Mouse (Mus musculus): ENCODE measurements around the gene Dnajb2. TPM values are rescaled to one million over a fixed set of nuclear protein-coding genes. Genes with fewer than 3 reads are reported as not detected.

The Dnajb2 gene
- polyA plus RNA-seq, 1 experiment, result 27.7 TPM

GRCm38 (mm10) chr1:75211141-75211708 is 25.0 kb upstream of the Dnajb2 start:
- peaks cover 43% of the 10 kb centered on the region for H3K36me3 ChIP-seq (ENCODE audit: control insufficient read depth, insufficient read depth)

GRCm38 (mm10) chr1:75212542-75212941 is 23.7 kb upstream of the Dnajb2 start:
- Histone ChIP-seq H3K27me3 (ENCODE audit: control insufficient read depth, insufficient read depth, insufficient read length) (no peaks in the 10 kb centered on the region), H3K79me2 (ENCODE audit: control insufficient read depth, insufficient read depth) (peaks cover 70% of the 10 kb centered on the region), H3K4me3 (ENCODE audit: insufficient read depth, poor library complexity, severe bottlenecking) (no peak overlapping the region), H3K79me3 (ENCODE audit: low read depth) (peaks cover 40% of the 10 kb centered on the region), H3K36me3 (ENCODE audit: control insufficient read depth, insufficient read depth) (peaks cover 56% of the 10 kb centered on the region), H3ac (ENCODE audit: control insufficient read depth, insufficient read length, low read depth) (no peak overlapping the region)
- TF ChIP-seq MYOD1 (IDR thresholded peaks at IDR 0.05; ENCODE audit: control insufficient read depth, insufficient read length, low read depth) (no peak), MAX (IDR thresholded peaks at IDR 0.05) (no peak), CTCF (IDR thresholded peaks at IDR 0.05; ENCODE audit: control insufficient read depth, insufficient read depth, insufficient read length) (no peak), FOSL1 (IDR thresholded peaks at IDR 0.05; ENCODE audit: insufficient read depth, low read length, poor library complexity, severe bottlenecking) (no peak), MYOG (IDR thresholded peaks at IDR 0.05; ENCODE audit: control insufficient read depth, extremely low read depth, insufficient read length) (no peak), USF1 (IDR thresholded peaks at IDR 0.05; ENCODE audit: low read depth) (no peak), CEBPB (IDR thresholded peaks at IDR 0.05; ENCODE audit: low read depth) (no peak)

More at GRCm38 (mm10) chr1:75211141-75211708, 25.0 kb upstream of the Dnajb2 start:
- Histone ChIP-seq H3K27me3 (ENCODE audit: control insufficient read depth, insufficient read depth, insufficient read length) (no peaks in the 10 kb centered on the region), H3K4me3 (ENCODE audit: insufficient read depth, poor library complexity, severe bottlenecking) (peak overlapping the region; percentile 93), H3K79me2 (ENCODE audit: control insufficient read depth, insufficient read depth) (peaks cover 56% of the 10 kb centered on the region), H3K79me3 (ENCODE audit: low read depth) (peaks cover 33% of the 10 kb centered on the region), H3ac (ENCODE audit: control insufficient read depth, insufficient read length, low read depth) (peak overlapping the region; percentile 98)
- TF ChIP-seq FOSL1 (IDR thresholded peaks at IDR 0.05; ENCODE audit: insufficient read depth, low read length, poor library complexity, severe bottlenecking) (no peak), MYOG (IDR thresholded peaks at IDR 0.05; ENCODE audit: control insufficient read depth, extremely low read depth, insufficient read length) (no peak), USF1 (IDR thresholded peaks at IDR 0.05; ENCODE audit: low read depth) (no peak), MAX (IDR thresholded peaks at IDR 0.05) (no peak), CTCF (IDR thresholded peaks at IDR 0.05; ENCODE audit: control insufficient read depth, insufficient read depth, insufficient read length) (no peak), MYOD1 (IDR thresholded peaks at IDR 0.05; ENCODE audit: control insufficient read depth, insufficient read length, low read depth) (no peak), CEBPB (IDR thresholded peaks at IDR 0.05; ENCODE audit: low read depth) (no peak)

- Histone ChIP-seq H3ac (ENCODE audit: control insufficient read depth, insufficient read length, low read depth) (no peak overlapping the region), H3K4me3 (ENCODE audit: insufficient read depth, poor library complexity, severe bottlenecking) (no peak overlapping the region), H3K79me3 (ENCODE audit: low read depth) (peaks cover 46% of the 10 kb centered on the region), H3K79me2 (ENCODE audit: control insufficient read depth, insufficient read depth) (peaks cover 75% of the 10 kb centered on the region), H3K36me3 (ENCODE audit: control insufficient read depth, insufficient read depth) (peaks cover 56% of the 10 kb centered on the region), H3K27me3 (ENCODE audit: control insufficient read depth, insufficient read depth, insufficient read length) (no peaks in the 10 kb centered on the region)
- no peak for TF ChIP-seq CEBPB (IDR thresholded peaks at IDR 0.05; ENCODE audit: low read depth)
- no peak for TF ChIP-seq USF1 (IDR thresholded peaks at IDR 0.05; ENCODE audit: low read depth)
- TF ChIP-seq CTCF (IDR thresholded peaks at IDR 0.05; ENCODE audit: control insufficient read depth, insufficient read depth, insufficient read length), result no peak
- TF ChIP-seq MAX (IDR thresholded peaks at IDR 0.05), result no peak
- no peak for TF ChIP-seq MYOG (IDR thresholded peaks at IDR 0.05; ENCODE audit: control insufficient read depth, extremely low read depth, insufficient read length)
- TF ChIP-seq FOSL1 (IDR thresholded peaks at IDR 0.05; ENCODE audit: insufficient read depth, low read length, poor library complexity, severe bottlenecking), result no peak
- no peak for TF ChIP-seq MYOD1 (IDR thresholded peaks at IDR 0.05; ENCODE audit: control insufficient read depth, insufficient read length, low read depth)
Measured at GRCm38 (mm10) chr1:75213096-75213495, 23.1 kb upstream of the Dnajb2 start.

GRCm38 (mm10) chr1:75214442-75214841 is 21.8 kb upstream of the Dnajb2 start:
- peaks cover 56% of the 10 kb centered on the region for H3K36me3 ChIP-seq (ENCODE audit: control insufficient read depth, insufficient read depth)
- H3K27me3 ChIP-seq (ENCODE audit: control insufficient read depth, insufficient read depth, insufficient read length), result no peaks in the 10 kb centered on the region
- peaks cover 86% of the 10 kb centered on the region for H3K79me2 ChIP-seq (ENCODE audit: control insufficient read depth, insufficient read depth)
- TF ChIP-seq USF1 (IDR thresholded peaks at IDR 0.05; ENCODE audit: low read depth) (no peak), MYOG (IDR thresholded peaks at IDR 0.05; ENCODE audit: control insufficient read depth, extremely low read depth, insufficient read length) (no peak), MAX (IDR thresholded peaks at IDR 0.05) (no peak), FOSL1 (IDR thresholded peaks at IDR 0.05; ENCODE audit: insufficient read depth, low read length, poor library complexity, severe bottlenecking) (no peak), CTCF (IDR thresholded peaks at IDR 0.05; ENCODE audit: control insufficient read depth, insufficient read depth, insufficient read length) (no peak), CEBPB (IDR thresholded peaks at IDR 0.05; ENCODE audit: low read depth) (no peak), MYOD1 (IDR thresholded peaks at IDR 0.05; ENCODE audit: control insufficient read depth, insufficient read length, low read depth) (no peak)
- no peak overlapping the region for H3ac ChIP-seq (ENCODE audit: control insufficient read depth, insufficient read length, low read depth)
- peaks cover 54% of the 10 kb centered on the region for H3K79me3 ChIP-seq (ENCODE audit: low read depth)
- H3K4me3 ChIP-seq (ENCODE audit: insufficient read depth, poor library complexity, severe bottlenecking), result no peak overlapping the region

GRCm38 (mm10) chr1:75214886-75215285 is 21.3 kb upstream of the Dnajb2 start:
- no peak for TF ChIP-seq CEBPB (IDR thresholded peaks at IDR 0.05; ENCODE audit: low read depth)
- no peak for TF ChIP-seq USF1 (IDR thresholded peaks at IDR 0.05; ENCODE audit: low read depth)
- Histone ChIP-seq H3K36me3 (ENCODE audit: control insufficient read depth, insufficient read depth) (peaks cover 56% of the 10 kb centered on the region), H3K27me3 (ENCODE audit: control insufficient read depth, insufficient read depth, insufficient read length) (no peaks in the 10 kb centered on the region), H3K79me2 (ENCODE audit: control insufficient read depth, insufficient read depth) (peaks cover 86% of the 10 kb centered on the region), H3K4me3 (ENCODE audit: insufficient read depth, poor library complexity, severe bottlenecking) (no peak overlapping the region), H3ac (ENCODE audit: control insufficient read depth, insufficient read length, low read depth) (no peak overlapping the region), H3K79me3 (ENCODE audit: low read depth) (peaks cover 54% of the 10 kb centered on the region)

GRCm38 (mm10) chr1:75215785-75216184 is 20.4 kb upstream of the Dnajb2 start:
- TF ChIP-seq MYOD1 (IDR thresholded peaks at IDR 0.05; ENCODE audit: control insufficient read depth, insufficient read length, low read depth) (no peak), FOSL1 (IDR thresholded peaks at IDR 0.05; ENCODE audit: insufficient read depth, low read length, poor library complexity, severe bottlenecking) (no peak), MYOG (IDR thresholded peaks at IDR 0.05; ENCODE audit: control insufficient read depth, extremely low read depth, insufficient read length) (no peak), CTCF (IDR thresholded peaks at IDR 0.05; ENCODE audit: control insufficient read depth, insufficient read depth, insufficient read length) (no peak), USF1 (IDR thresholded peaks at IDR 0.05; ENCODE audit: low read depth) (no peak), MAX (IDR thresholded peaks at IDR 0.05) (no peak), CEBPB (IDR thresholded peaks at IDR 0.05; ENCODE audit: low read depth) (no peak)
- Histone ChIP-seq H3K4me3 (ENCODE audit: insufficient read depth, poor library complexity, severe bottlenecking) (no peak overlapping the region), H3K79me3 (ENCODE audit: low read depth) (peaks cover 54% of the 10 kb centered on the region), H3K79me2 (ENCODE audit: control insufficient read depth, insufficient read depth) (peaks cover 84% of the 10 kb centered on the region), H3K36me3 (ENCODE audit: control insufficient read depth, insufficient read depth) (peaks cover 56% of the 10 kb centered on the region), H3K27me3 (ENCODE audit: control insufficient read depth, insufficient read depth, insufficient read length) (no peaks in the 10 kb centered on the region), H3ac (ENCODE audit: control insufficient read depth, insufficient read length, low read depth) (no peak overlapping the region)
